In the genomic region with DNA sequence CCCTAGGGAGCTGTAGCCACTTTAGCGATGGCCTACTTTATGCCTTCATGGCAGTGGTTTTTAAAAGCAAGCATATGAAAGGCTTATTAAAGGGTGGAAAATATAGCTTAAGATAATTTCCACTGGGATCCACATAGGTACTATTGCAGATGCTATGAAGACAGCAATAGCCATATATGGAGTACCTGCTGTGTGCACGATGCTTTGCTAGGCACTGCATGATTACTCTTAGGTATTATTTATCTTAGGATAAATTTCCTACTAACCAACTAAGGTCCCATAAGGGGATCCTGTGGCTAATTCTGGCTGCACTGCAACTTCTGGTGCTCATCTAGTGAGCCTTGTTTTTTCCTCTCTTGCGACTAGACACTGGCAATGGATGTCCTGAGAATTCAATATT, we compare ENCODE assay signal across 29 mouse cellular contexts. TPM values are rescaled to one million over a fixed set of nuclear protein-coding genes. Genes with fewer than 3 reads are reported as not detected.
A peak's percentile ranks its signal among the peaks of the same experiment; 100 is the strongest.
DNase-seq lines count a peak whose midpoint lies in the region; ATAC-seq lines count a peak whose summit lies in the region.
"Had no signal": no experiment of that assay in that cellular context is flagged by ENCODE, and none has a peak within 500 bp of the region (broad histone marks: within the 10 kb centered on the region; RNA-seq: fewer than 3 reads in every experiment).

No protein-coding gene starts in this region.

- no peaks in the 10 kb centered on the region for H3K9me3 ChIP-seq in hindbrain, embryonic 15.5 days
- H3K9me3 ChIP-seq in hindbrain, embryonic 11.5 days (ENCODE audit: control insufficient read depth, low read length) = no peaks in the 10 kb centered on the region
- H3K9me3 ChIP-seq in midbrain, embryonic 11.5 days (ENCODE audit: control insufficient read depth, low read length) = no peaks in the 10 kb centered on the region
- H3K9me3 ChIP-seq in midbrain, embryonic 14.5 days (ENCODE audit: control insufficient read depth, low read length) = no peaks in the 10 kb centered on the region
- H3K9me3 ChIP-seq in neural tube, embryonic 14.5 days (ENCODE audit: control insufficient read depth, low read length) = no peaks in the 10 kb centered on the region
- H3K9me3 ChIP-seq: forebrain, embryonic 10.5 days; forebrain, embryonic 13.5 days; G1E; heart, embryonic 10.5 days; heart, embryonic 13.5 days; intestine, embryonic 15.5 days had no signal

- DNase-seq in hindbrain, embryonic 11.5 days (ENCODE audit: low spot score) = no peak
- peak; percentile 69 for DNase-seq in midbrain, embryonic 11.5 days (ENCODE audit: low spot score, missing footprints)
- no peak for DNase-seq in midbrain, embryonic 14.5 days
- DNase-seq in layer of hippocampus, postnatal 10 days (ENCODE audit: low spot score in 2 of 2) = no peak
- DNase-seq: adrenal gland, postnatal 10 days; adrenal gland, postnatal 36 days; B cell, adult 2 months; cerebellum, adult 18-20 months; cerebellum, adult 9-10 months; cerebellum, postnatal 14 days; gastrocnemius, postnatal 10 days; gastrocnemius, postnatal 36 days; heart, adult 2 months; heart, postnatal 14 days; heart, postnatal 4 days had no signal

- H3K27ac ChIP-seq in hindbrain, embryonic 15.5 days (replicated peaks) = peak overlapping the region; percentile 28; the same call in 1 of the 2 replicates
- H3K27ac ChIP-seq in hindbrain, embryonic 11.5 days (ENCODE audit: low read depth, low read length) = no peak overlapping the region
- H3K27ac ChIP-seq in midbrain, embryonic 11.5 days (ENCODE audit: low read depth, low read length) = no peak overlapping the region
- H3K27ac ChIP-seq in midbrain, embryonic 14.5 days (replicated peaks; ENCODE audit: low read depth, low read length) = no peak overlapping the region
- H3K27ac ChIP-seq in neural tube, embryonic 14.5 days (ENCODE audit: low read depth, low read length) = no peak overlapping the region
- H3K27ac ChIP-seq: forebrain, embryonic 10.5 days; forebrain, embryonic 13.5 days; heart, adult 2 months; heart, embryonic 10.5 days; heart, embryonic 13.5 days; intestine, embryonic 15.5 days had no signal

- peak; percentile 43; the same call in 1 of the 2 replicates for ATAC-seq in hindbrain, embryonic 15.5 days (ENCODE audit: low FRiP score, low read depth)
- no peak for ATAC-seq in hindbrain, embryonic 11.5 days (ENCODE audit: low FRiP score)
- ATAC-seq in midbrain, embryonic 11.5 days (ENCODE audit: low FRiP score) = no peak
- no peak for ATAC-seq in midbrain, embryonic 14.5 days (ENCODE audit: low FRiP score, low TSS enrichment)
- peak; percentile 32; the same call in 1 of the 2 replicates for ATAC-seq in neural tube, embryonic 14.5 days (ENCODE audit: low read depth)
- ATAC-seq: forebrain, embryonic 13.5 days; forebrain, embryonic 16.5 days; intestine, embryonic 15.5 days; Patski had no signal

- no peak overlapping the region for H3K4me3 ChIP-seq in hindbrain, embryonic 15.5 days
- H3K4me3 ChIP-seq in hindbrain, embryonic 11.5 days (ENCODE audit: low read depth, low read length) = no peak overlapping the region
- H3K4me3 ChIP-seq in midbrain, embryonic 11.5 days (ENCODE audit: low read depth, low read length) = no peak overlapping the region
- no peak overlapping the region for H3K4me3 ChIP-seq in midbrain, embryonic 14.5 days (replicated peaks; ENCODE audit: low read depth, low read length)
- H3K4me3 ChIP-seq in neural tube, embryonic 14.5 days (ENCODE audit: low read depth, low read length) = no peak overlapping the region
- H3K4me3 ChIP-seq: forebrain, embryonic 10.5 days; forebrain, embryonic 13.5 days; heart, adult 2 months; heart, embryonic 10.5 days; heart, embryonic 13.5 days; intestine, embryonic 15.5 days had no signal

- peaks cover 72% of the 10 kb centered on the region for H3K36me3 ChIP-seq in hindbrain, embryonic 15.5 days
- 0 out of 2 replicates have a peak, but pooled peaks cover 3% of the 10 kb centered on the region for H3K36me3 ChIP-seq in hindbrain, embryonic 11.5 days (ENCODE audit: control insufficient read depth, insufficient read depth, low read length)
- H3K36me3 ChIP-seq in midbrain, embryonic 11.5 days (ENCODE audit: control insufficient read depth, insufficient read depth, low read length) = peaks cover 2% of the 10 kb centered on the region; the same call in 1 of the 2 replicates
- H3K36me3 ChIP-seq in midbrain, embryonic 14.5 days (ENCODE audit: control insufficient read depth, insufficient read depth, low read length) = peaks cover 91% of the 10 kb centered on the region
- H3K36me3 ChIP-seq in neural tube, embryonic 14.5 days (ENCODE audit: control insufficient read depth, insufficient read depth, low read length) = peaks cover 64% of the 10 kb centered on the region
- H3K36me3 ChIP-seq: G1E; heart, embryonic 10.5 days; intestine, embryonic 15.5 days had no signal

- H3K4me1 ChIP-seq in hindbrain, embryonic 15.5 days (replicated peaks) = no peaks in the 10 kb centered on the region
- H3K4me1 ChIP-seq in hindbrain, embryonic 11.5 days (replicated peaks; ENCODE audit: control insufficient read depth, insufficient read depth, low read length) = no peaks in the 10 kb centered on the region
- no peaks in the 10 kb centered on the region for H3K4me1 ChIP-seq in midbrain, embryonic 11.5 days (ENCODE audit: control insufficient read depth, insufficient read depth, low read length)
- no peaks in the 10 kb centered on the region for H3K4me1 ChIP-seq in midbrain, embryonic 14.5 days (ENCODE audit: control insufficient read depth, insufficient read depth, low read length)
- H3K4me1 ChIP-seq in neural tube, embryonic 14.5 days (ENCODE audit: control insufficient read depth, insufficient read depth, low read length) = no peaks in the 10 kb centered on the region
- H3K4me1 ChIP-seq: forebrain, embryonic 13.5 days; heart, embryonic 13.5 days; intestine, embryonic 15.5 days had no signal

- WGBS in hindbrain, embryonic 15.5 days = 80% methylated on average over 3 of the region's 3 CpGs
- WGBS in hindbrain, embryonic 11.5 days = 90% methylated on average over 3 of the region's 3 CpGs
- 93% methylated on average over 3 of the region's 3 CpGs for WGBS in midbrain, embryonic 11.5 days
- 95% methylated on average over 3 of the region's 3 CpGs for WGBS in midbrain, embryonic 14.5 days
- 65% methylated on average over 3 of the region's 3 CpGs for WGBS in neural tube, embryonic 14.5 days

- H3K9ac ChIP-seq in hindbrain, embryonic 15.5 days = no peak overlapping the region
- H3K9ac ChIP-seq in hindbrain, embryonic 11.5 days (ENCODE audit: low read depth, low read length) = no peak overlapping the region
- H3K9ac ChIP-seq in midbrain, embryonic 11.5 days (ENCODE audit: low read length) = no peak overlapping the region
- H3K9ac ChIP-seq in midbrain, embryonic 14.5 days (replicated peaks; ENCODE audit: low read length) = no peak overlapping the region
- H3K9ac ChIP-seq in neural tube, embryonic 14.5 days (replicated peaks; ENCODE audit: low read depth, low read length) = no peak overlapping the region
- H3K9ac ChIP-seq: forebrain, embryonic 13.5 days; heart, embryonic 13.5 days; intestine, embryonic 15.5 days had no signal

- H3K4me2 ChIP-seq in hindbrain, embryonic 15.5 days = no peak overlapping the region
- no peak overlapping the region for H3K4me2 ChIP-seq in hindbrain, embryonic 11.5 days (replicated peaks; ENCODE audit: low read depth, low read length)
- no peak overlapping the region for H3K4me2 ChIP-seq in midbrain, embryonic 11.5 days
- H3K4me2 ChIP-seq in midbrain, embryonic 14.5 days (ENCODE audit: low read length) = no peak overlapping the region
- no peak overlapping the region for H3K4me2 ChIP-seq in neural tube, embryonic 14.5 days (ENCODE audit: low read depth, low read length)
- H3K4me2 ChIP-seq: forebrain, embryonic 13.5 days; heart, embryonic 13.5 days; intestine, embryonic 15.5 days had no signal

- H3K27me3 ChIP-seq in hindbrain, embryonic 15.5 days = no peaks in the 10 kb centered on the region
- no peaks in the 10 kb centered on the region for H3K27me3 ChIP-seq in hindbrain, embryonic 11.5 days (ENCODE audit: control insufficient read depth, insufficient read depth, low read length)
- H3K27me3 ChIP-seq in midbrain, embryonic 11.5 days (ENCODE audit: control insufficient read depth, insufficient read depth, low read length) = no peaks in the 10 kb centered on the region
- H3K27me3 ChIP-seq in midbrain, embryonic 14.5 days (ENCODE audit: control insufficient read depth, insufficient read depth, low read length) = no peaks in the 10 kb centered on the region
- no peaks in the 10 kb centered on the region for H3K27me3 ChIP-seq in neural tube, embryonic 14.5 days (ENCODE audit: control insufficient read depth, insufficient read depth, low read length)
- H3K27me3 ChIP-seq: CH12.LX; forebrain, embryonic 13.5 days; heart, embryonic 13.5 days; intestine, embryonic 15.5 days; Patski had no signal

RNA-seq across cellular contexts. Expression of gene Fndc9, which starts 13.0 kb away (rescaled TPM):
- polyA plus RNA-seq in hindbrain, embryonic 15.5 days (2015; fragmentation: Nextera tagmentation; extraction: Ambion mirVana) = 3.1 and 3.6 TPM in 2 replicates
- polyA plus RNA-seq in hindbrain, embryonic 11.5 days (2014; fragmentation: Nextera tagmentation; extraction: Ambion mirVana) = 0.68 and 1.0 TPM in 2 replicates
- 1.1 and 1.2 TPM in 2 replicates for polyA plus RNA-seq in midbrain, embryonic 11.5 days (2014; fragmentation: Nextera tagmentation; extraction: Ambion mirVana)
- polyA plus RNA-seq in midbrain, embryonic 14.5 days (2014; fragmentation: Nextera tagmentation; extraction: Ambion mirVana) = 7.9 and 8.7 TPM in 2 replicates
- 1.1 and 1.9 TPM in 2 replicates for polyA plus RNA-seq in neural tube, embryonic 14.5 days (2014; fragmentation: Nextera tagmentation; extraction: Ambion mirVana)
- total RNA-seq in layer of hippocampus, postnatal 10 days (2021) = 1 to 10 TPM; 6.2 to 7.5 TPM
- total RNA-seq: adrenal gland, adult 18-20 months; adrenal gland, postnatal 10 days; adrenal gland, postnatal 36 days; gastrocnemius, adult 18-20 months; gastrocnemius, postnatal 10 days; gastrocnemius, postnatal 36 days; granulocyte monocyte progenitor cell, adult 5-6 weeks; heart, adult 2 months; heart, postnatal 14 days; heart, postnatal 4 days had no signal
- polyA plus RNA-seq: G1E; heart, adult 2 months; intestine, embryonic 15.5 days had no signal

Comparison
In these comparisons a context has a peak if more than half of its experiments do, and no peak if none do; other contexts are left out.
1. ATAC-seq: peak in hindbrain, embryonic 15.5 days (single experiment) and neural tube, embryonic 14.5 days (single experiment); none in hindbrain, embryonic 11.5 days (single experiment), midbrain, embryonic 11.5 days (single experiment) and midbrain, embryonic 14.5 days (single experiment).